Mouse (Mus musculus) lung, adult 2 months (tissue): Measurements from ENCODE around the gene Akap6.

Source experiments
- CTCF ChIP-seq: fragments of 200-500 bp; IDR thresholded peaks from 2 replicates; pipeline ENCODE4 v1.5.1; 2011; ENCODE audit warnings: mild to moderate bottlenecking, low read length, control low read depth; ENCODE audit not compliant: insufficient read depth
- POLR2A ChIP-seq: fragments of 200-500 bp; IDR thresholded peaks from 2 replicates; pipeline ENCODE4 v1.6.1; 2011; ENCODE audit warnings: low read depth, mild to moderate bottlenecking, control low read depth, low read length, borderline replicate concordance; ENCODE audit errors: extremely low read depth

GRCm38 (mm10) chr12:52848519-52848855, 149.3 kb downstream of the Akap6 start:
- no peak for TF ChIP-seq CTCF
- no peak for TF ChIP-seq POLR2A
